Mouse (Mus musculus) heart, adult 11 months (tissue): ENCODE measurements at regions not wholly inside any gene's neighbourhood (a gene's known extent, or its start where the extent isn't known, plus 50 kb on each side); places are given as distances from the start of the nearest gene placed in this dataset.

Experiments
- DNase-seq: peaks from one replicate; pipeline ENCODE4 v3.0.0; 2022

GRCm38 (mm10) chr8:41824928-41825327, 408.1 kb upstream of the Frg1 start:
- no peak for DNase-seq

GRCm38 (mm10) chr8:41823041-41823440, 406.2 kb upstream of the Frg1 start:
- DNase-seq = no peak

- no peak for DNase-seq
Measured at GRCm38 (mm10) chr8:41821676-41822075, 404.8 kb upstream of the Frg1 start.

GRCm38 (mm10) chr8:41820605-41821395, 403.9 kb upstream of the Frg1 start:
- DNase-seq = no peak

- DNase-seq = no peak
Measured at GRCm38 (mm10) chr8:41818577-41818976, 401.7 kb upstream of the Frg1 start.

GRCm38 (mm10) chr8:41818079-41818478, 401.2 kb upstream of the Frg1 start:
- DNase-seq = no peak

- no peak for DNase-seq
Measured at GRCm38 (mm10) chr8:41815272-41815671, 398.4 kb upstream of the Frg1 start.

GRCm38 (mm10) chr8:41795625-41796024, 378.8 kb upstream of the Frg1 start:
- no peak for DNase-seq

- no peak for DNase-seq
Measured at GRCm38 (mm10) chr8:41786952-41787861, 370.3 kb upstream of the Frg1 start.

GRCm38 (mm10) chr8:41785977-41786376, 369.1 kb upstream of the Frg1 start:
- no peak for DNase-seq

- no peak for DNase-seq
Measured at GRCm38 (mm10) chr8:41782837-41783236, 366.0 kb upstream of the Frg1 start.

- no peak for DNase-seq
Measured at GRCm38 (mm10) chr8:41779459-41779858, 362.6 kb upstream of the Frg1 start.

GRCm38 (mm10) chr8:41771729-41772128, 354.9 kb upstream of the Frg1 start:
- DNase-seq = no peak

GRCm38 (mm10) chr8:41753481-41753880, 336.6 kb upstream of the Frg1 start:
- no peak for DNase-seq

- DNase-seq = no peak
Measured at GRCm38 (mm10) chr8:41752641-41753040, 335.8 kb upstream of the Frg1 start.

- no peak for DNase-seq
Measured at GRCm38 (mm10) chr8:41747024-41747423, 330.1 kb upstream of the Frg1 start.

- no peak for DNase-seq
Measured at GRCm38 (mm10) chr8:41742796-41743670, 326.2 kb upstream of the Frg1 start.

- no peak for DNase-seq
Measured at GRCm38 (mm10) chr8:41717002-41717401, 300.1 kb upstream of the Frg1 start.

GRCm38 (mm10) chr8:41713634-41714330, 296.9 kb upstream of the Frg1 start:
- no peak for DNase-seq

- no peak for DNase-seq
Measured at GRCm38 (mm10) chr8:41703927-41704924, 287.4 kb upstream of the Frg1 start.
